Mouse (Mus musculus) bone marrow, adult 2 months (tissue): Measurements from ENCODE around the gene Teddm1a.

ENCODE experiments used
- CTCF ChIP-seq: fragments of 200-500 bp; IDR thresholded peaks from 2 replicates; pipeline ENCODE4 v1.5.1; 2011; ENCODE audit warnings: low read length, control low read depth; ENCODE audit not compliant: control insufficient read depth, insufficient read depth
- POLR2A ChIP-seq: fragments of 200-500 bp; IDR thresholded peaks from 2 replicates; pipeline ENCODE4 v1.6.1; 2011; ENCODE audit warnings: low read depth, mild to moderate bottlenecking, control low read depth, low read length, borderline replicate concordance; ENCODE audit not compliant: control insufficient read depth

GRCm38 (mm10) chr1:153846420-153846819 is 45.1 kb upstream of the Teddm1a start:
- TF ChIP-seq CTCF = no peak
- TF ChIP-seq POLR2A = no peak
